Mouse (Mus musculus) brown adipose tissue, adult 24 weeks (tissue): ENCODE results near the gene Etnk1. TPM values are rescaled to one million over a fixed set of nuclear protein-coding genes. Genes with fewer than 3 reads are reported as not detected.
"Not testable (repeated sequence)": the region's sequence is repeated elsewhere in the genome, so short reads cannot be mapped to it uniquely, and the experiment has no call there.

Source experiments
- H3K27ac ChIP-seq: fragments of 200-500 bp; replicated peaks from 2 replicates; pipeline ENCODE4 v1.5.1; 2012; ENCODE audit warnings: low read depth, mild to moderate bottlenecking, low read length
- H3K4me1 ChIP-seq: fragments of 200-500 bp; 2 replicates; pipeline ENCODE4 v1.6.1; 2012; ENCODE audit warnings: low read length, mixed read lengths; ENCODE audit not compliant: control insufficient read depth, insufficient read depth, insufficient read length
- H3K4me3 ChIP-seq: fragments of 200-500 bp; 2 replicates; pipeline ENCODE4 v1.5.1; 2012; ENCODE audit warnings: low read depth, mild to moderate bottlenecking, low read length, moderate library complexity; ENCODE audit not compliant: insufficient read depth
- polyA plus RNA-seq: library from polyadenylated mRNA; stranded (reverse); fragments of >200 nt; gene quantifications from 2 replicates; pipeline ENCODE4 v1.2.4, GENCODE M21; 2012; ENCODE audit not compliant: missing spikeins, insufficient read depth, insufficient read length

The Etnk1 gene
- polyA plus RNA-seq, 1 experiment: 23.8 TPM

DNA sequence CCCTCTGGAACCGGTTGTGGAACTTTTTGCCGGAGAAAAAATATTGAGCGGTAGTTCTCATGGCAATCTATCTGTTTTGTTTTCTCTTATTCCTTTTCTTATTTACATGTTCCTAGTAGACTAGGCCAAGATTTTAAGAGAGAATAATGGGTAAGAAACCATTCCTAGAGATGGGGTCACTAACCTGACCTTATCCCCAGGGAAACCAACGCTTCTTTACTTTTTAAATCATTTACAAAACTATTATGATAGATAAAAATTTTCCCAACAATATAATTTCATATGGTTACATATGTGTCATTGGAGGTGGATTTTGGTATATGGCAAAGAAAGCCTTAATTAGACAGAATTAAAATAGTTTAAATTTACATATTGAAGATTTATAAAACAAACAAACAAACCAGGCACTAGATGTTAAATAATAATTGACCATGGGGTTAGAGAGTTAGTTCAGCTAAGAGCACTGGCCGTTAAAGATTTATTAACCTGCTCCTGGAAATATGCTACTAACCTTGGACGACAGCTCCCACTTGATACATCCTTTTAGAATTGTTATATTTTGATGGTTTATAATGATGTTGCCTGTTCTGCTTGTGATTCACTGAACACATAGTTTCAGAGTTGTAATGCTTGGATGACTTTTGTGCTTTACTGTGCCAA lies 6.3 kb upstream of the Etnk1 start:
- H3K27ac ChIP-seq: no peak overlapping the region

DNA sequence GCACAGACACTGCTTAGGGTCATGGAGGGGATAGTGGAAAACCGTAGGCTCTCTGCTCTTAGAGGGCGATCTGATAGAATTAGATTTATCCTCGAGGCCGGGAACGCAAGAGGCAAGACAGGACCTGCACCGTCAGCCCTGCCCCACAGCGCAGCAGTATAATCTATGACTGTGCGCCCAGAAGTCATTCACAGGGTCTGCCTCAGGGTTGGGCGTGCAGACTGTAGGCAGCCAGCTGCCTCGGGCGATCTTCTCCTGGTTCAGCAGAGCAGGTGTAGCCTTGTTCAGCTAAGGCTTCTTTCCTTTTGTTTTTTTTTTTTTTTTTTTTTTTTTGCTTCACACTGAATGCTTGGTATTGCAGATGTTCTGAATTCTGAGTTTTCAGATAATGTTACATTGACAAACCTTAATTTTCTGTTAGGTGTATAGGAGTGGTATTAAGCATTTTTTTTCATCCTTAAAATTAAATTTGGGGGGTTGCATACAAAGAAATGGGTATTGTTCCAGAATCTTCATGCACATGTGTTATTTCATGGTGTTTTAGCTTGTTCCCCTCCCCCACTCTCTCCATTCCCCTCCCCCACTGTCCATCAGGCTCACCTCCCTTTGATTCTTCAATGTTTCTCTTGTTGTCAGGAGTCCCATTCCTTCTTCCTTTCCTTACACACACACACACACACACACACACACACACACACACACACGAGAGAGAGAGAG lies 4.7 kb upstream of the Etnk1 start:
- Histone ChIP-seq H3K4me3 (no peak overlapping the region), H3K4me1 (no peaks in the 10 kb centered on the region)

More for the DNA sequence above, 6.3 kb upstream of the Etnk1 start:
- no peak overlapping the region for H3K4me3 ChIP-seq
- no peaks in the 10 kb centered on the region for H3K4me1 ChIP-seq

DNA sequence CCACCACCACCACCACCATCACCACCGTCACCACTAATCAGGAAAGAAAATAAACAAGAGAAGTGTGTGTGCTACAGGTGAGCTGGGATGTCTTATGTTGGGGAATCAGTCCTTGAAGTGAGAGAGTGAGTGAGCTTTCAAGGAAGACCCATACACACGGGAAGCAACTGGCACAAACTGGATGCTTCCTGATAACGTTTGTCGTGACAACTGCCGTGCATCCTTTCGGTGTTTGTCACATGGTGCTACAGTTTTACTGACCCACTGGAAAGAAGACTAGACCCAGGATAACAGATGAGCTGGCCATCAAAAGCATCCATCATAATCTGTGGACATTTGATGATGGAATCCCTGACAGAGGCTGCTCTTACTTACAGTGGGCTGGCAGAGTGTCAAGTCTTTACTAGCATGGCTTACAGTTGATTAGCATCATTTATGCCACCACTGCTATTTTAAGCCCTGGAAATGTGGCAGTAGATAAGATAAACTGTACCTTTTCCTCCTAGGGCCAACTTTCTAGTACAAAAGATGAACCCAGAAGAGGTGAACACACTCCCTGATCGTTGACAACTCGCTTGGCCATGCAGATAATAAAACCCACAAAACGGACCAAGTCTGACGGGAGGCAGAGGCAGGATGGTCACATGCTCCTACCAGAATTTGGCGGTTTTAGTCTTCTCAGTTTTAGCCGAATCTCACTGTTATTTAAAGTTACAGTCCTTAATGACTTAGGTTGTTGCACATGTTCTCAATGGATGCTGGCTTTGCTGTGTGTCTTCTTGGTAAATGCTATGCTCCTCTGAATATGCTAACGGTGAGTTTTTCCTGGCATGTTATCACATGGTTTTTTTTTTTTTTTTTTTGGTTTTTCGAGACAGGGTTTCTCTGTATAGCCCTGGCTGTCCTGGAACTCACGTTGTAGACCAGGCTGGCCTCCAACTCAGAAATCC lies 2.8 kb upstream of the Etnk1 start:
- H3K4me3 ChIP-seq: no peak overlapping the region
- peaks cover 5% of the 10 kb centered on the region; the same call in 1 of the 2 replicates for H3K4me1 ChIP-seq

More for the DNA sequence above, 4.7 kb upstream of the Etnk1 start:
- no peak overlapping the region for H3K27ac ChIP-seq

DNA sequence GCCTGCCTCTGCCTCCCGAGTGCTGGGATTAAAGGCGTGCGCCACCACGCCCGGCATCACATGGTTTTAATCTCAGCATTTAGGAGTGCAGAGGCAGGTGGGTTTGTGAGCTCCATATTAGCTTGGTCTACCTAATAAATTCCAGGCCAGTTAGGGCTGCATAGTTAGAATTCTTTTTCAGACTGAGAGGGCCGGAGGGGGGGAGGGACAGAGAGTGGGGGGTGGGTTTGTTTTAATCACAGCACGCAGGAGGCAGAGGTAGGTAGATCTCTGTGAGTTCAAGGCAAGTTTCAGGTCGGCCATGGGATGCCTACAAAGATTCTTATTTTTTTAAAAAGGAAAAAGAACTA lies 2.1 kb upstream of the Etnk1 start:
- Histone ChIP-seq H3K27ac (no peak overlapping the region), H3K4me1 (peaks cover 6% of the 10 kb centered on the region; the same call in 1 of the 2 replicates), H3K4me3 (no peak overlapping the region)

More for the DNA sequence above, 2.8 kb upstream of the Etnk1 start:
- H3K27ac ChIP-seq: no peak overlapping the region

DNA sequence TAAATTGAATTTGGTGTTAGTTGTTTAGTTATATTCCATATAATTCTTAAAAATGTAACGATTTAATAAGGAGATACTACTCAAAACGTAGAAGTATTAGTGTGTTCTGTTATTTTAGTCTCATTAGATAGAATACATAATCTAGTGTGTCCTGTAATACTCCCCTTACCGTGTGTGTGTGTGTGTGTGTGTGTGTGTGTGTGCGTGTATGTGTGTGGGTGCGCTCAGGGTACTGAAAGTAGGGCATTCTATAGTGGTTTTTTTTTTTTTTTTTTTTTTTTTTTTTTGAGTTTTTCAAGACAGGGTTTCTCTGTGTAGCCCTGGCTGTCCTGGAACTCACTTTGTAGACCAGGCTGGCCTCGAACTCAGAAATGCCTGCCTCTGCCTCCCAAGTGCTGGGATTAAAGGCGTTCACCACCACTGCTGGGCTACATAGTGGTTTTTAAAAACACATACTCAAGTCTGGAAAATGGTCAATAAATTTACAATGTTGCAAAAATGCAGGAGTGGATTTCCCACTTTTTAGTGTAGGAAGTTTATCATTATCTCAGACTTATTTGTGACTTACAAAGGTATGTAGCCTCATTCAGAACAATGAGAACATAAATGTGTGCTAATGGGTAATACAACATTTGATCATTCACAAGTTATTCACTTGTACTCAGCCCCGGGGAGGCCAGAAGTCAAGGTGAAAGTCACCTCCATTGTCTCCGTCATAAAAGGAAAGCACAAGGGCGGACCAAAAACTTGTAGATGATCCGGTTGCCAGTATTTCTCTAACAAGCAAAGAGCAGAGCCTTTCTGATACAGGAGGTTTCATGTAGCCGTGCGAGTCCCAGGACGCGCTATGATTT lies 1.4 kb upstream of the Etnk1 start:
- Histone ChIP-seq H3K27ac (peak overlapping the region; percentile 79; the same call in 1 of the 2 replicates), H3K4me1 (peaks cover 11% of the 10 kb centered on the region; the same call in 1 of the 2 replicates), H3K4me3 (peak overlapping the region; percentile 57; the same call in 1 of the 2 replicates)

DNA sequence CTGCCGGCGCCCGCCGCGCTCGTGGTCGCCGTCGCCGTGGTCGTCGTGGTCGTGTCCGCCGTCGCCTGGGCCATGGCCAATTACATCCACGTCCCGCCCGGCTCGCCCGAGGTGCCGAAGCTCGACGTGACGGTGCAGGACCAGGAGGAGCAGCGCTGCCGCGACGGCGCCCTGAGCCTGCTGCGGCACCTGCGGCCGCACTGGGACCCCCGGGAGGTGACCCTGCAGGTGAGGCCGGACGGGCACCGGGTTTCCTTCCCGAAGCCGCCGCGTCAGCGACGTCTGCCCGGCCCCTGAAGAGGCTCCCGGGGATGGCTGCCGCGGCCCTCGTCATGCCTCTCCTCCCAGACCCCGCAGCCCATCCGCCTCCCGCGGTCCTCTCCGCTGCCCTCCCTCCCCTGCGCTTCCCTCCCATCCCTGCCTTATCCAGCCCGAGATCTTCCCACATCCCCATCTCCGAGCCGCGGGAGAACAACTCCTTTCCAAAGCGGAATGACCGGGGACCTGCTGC lies 443 bp downstream of the Etnk1 start:
- Histone ChIP-seq H3K4me1 (peaks cover 21% of the 10 kb centered on the region; the same call in 1 of the 2 replicates), H3K27ac (peak overlapping the region; percentile 71), H3K4me3 (peak overlapping the region; percentile 86)

DNA sequence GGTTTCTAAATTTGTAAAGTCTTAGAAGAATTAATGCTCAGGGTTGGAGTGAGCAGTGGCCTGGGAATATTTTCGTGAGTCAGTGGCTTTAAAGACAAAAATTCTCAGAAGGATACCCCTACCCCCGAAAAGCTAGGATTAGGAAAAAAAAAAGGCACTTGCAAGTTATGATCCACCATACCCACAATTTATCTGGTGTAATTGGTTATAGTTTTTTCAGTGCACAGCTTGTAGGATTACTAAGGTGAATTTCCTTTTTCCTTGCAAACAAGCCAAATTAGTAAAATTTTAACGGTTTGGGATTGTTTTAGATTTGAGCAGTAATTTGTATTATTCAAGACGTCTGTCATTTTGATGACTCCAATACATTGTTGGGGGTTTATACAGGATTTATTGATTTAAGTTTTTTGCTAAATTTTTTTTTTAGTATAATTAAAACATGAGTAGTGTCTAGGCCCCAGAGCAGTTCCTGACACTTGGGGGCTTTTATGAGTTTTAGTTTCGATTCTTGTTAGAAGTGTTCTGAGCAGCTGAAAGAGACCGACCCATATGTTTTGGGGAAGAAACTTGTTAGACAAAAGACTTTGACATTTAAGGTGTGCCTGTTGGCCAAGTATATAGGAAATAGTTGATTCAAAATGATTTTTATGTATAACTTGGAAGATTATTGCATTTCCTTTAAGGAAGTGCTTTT lies 1.1 kb downstream of the Etnk1 start:
- peak overlapping the region; percentile 71; the same call in 1 of the 2 replicates for H3K27ac ChIP-seq
- H3K4me3 ChIP-seq: peak overlapping the region; percentile 86
- H3K4me1 ChIP-seq: peaks cover 21% of the 10 kb centered on the region; the same call in 1 of the 2 replicates

DNA sequence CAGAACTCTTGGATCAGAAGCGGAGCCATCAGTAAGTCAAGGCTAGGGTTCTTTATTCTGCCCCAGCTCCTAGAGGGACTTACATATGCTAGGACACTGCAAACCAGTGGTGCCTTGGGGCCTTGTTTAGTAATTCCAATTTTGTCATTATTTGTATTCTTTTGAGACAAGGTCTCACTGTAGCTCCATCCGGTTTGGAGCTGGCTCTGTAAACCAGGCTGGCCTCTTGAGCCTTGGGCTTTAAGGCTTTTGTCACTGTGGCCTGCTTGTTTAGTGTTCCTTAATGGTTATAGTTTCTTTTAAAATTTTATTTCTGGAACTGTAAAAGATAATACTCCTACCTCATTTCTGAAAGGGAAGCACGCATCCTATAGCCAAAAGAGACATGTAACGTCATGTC lies 2.4 kb downstream of the Etnk1 start:
- H3K27ac ChIP-seq: peak overlapping the region; percentile 2; the same call in 1 of the 2 replicates
- H3K4me3 ChIP-seq: no peak overlapping the region
- peaks cover 21% of the 10 kb centered on the region for H3K4me1 ChIP-seq

DNA sequence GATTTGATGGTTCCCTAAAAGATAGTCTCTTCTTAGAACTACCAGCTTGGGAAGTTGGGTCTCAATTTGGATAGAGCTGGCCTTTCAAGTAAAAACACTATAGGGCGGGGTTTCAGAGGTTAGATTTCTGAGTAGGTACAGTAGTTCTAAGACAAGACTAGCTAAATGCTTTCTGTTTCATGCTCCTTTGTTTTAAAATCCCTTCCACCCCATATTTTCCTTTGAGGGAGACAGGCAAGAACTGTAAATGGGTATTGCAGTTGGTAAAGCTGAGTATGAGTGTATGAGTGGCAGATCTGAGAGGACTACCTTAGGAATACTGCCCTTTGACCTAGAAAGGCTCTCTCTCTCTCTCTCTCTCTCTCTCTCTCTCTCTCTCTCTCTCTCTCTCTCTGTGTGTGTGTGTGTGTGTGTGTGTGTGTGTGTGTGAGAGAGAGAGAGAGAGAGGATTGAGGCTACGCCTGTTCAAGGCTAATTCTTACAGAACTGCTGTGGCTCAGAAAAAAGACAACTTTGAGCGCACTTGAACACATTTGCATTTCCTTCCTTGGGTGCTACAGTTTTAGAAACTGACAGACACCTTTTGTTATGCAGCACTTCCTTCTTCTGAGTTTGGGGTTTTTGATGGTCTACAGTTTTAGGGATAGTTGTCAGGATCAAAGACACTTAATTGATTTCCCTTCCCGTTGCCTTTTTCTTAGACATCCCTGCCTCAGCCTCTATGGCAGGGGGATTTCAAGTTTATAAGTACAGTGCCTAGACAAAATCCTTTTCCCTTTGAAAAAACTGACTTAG lies 3.3 kb downstream of the Etnk1 start:
- Histone ChIP-seq H3K27ac (peak overlapping the region; percentile 69), H3K4me1 (peaks cover 21% of the 10 kb centered on the region)

DNA sequence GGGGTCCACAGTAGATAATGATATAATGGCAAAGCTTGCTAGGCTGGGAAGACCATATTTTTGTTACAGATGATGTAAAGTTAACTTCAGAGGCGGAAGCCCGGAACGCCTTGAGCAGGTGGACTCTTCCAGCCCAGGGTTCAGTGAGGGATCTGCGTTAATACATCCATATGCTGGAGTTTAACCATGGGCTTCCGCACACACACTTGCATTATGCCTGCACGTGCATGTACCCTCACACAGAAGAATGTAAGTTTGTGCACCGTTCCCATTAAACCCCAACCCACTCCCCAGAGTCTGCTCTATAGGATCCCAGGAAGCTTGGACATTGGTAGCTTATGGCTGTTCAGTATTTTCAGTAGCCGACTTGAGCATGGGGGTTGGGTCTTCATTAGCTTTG lies 4.0 kb downstream of the Etnk1 start:
- Histone ChIP-seq H3K4me1 (peaks cover 21% of the 10 kb centered on the region), H3K27ac (no peak overlapping the region), H3K4me3 (no peak overlapping the region)

More for the DNA sequence above, 3.3 kb downstream of the Etnk1 start:
- H3K4me3 ChIP-seq: no peak overlapping the region

DNA sequence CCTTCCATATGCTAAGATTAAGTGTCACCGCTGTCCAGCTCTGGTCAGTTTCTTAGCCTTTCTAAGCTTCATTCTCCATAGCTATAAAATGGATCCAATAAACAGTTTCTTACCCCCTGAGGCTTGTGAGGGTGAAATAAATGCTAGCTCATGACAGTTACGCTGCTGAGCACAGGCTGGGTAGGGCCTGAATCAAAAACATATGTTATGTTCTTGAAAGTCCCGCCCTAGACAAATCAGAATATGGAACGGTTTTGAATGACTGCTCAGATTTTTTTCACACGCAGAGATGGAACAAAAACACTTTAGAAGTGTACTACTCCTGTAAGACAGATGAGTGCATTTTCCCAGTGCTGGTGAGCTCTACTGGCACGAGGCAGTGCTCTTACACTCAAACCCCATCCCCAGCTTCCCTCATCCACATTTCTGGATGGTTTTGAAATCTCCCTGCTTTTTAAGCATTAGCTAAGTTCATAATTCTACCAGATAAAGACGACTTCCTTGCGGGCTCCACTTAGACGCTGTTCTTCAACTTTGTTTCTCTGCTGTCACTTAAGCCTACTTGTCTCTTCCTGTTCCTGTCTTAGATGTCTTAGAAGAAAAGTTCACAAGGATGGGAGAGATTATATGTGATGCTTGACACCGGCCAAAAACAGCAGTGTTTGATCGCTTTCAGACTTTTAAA lies 4.9 kb downstream of the Etnk1 start:
- Histone ChIP-seq H3K4me1 (peaks cover 21% of the 10 kb centered on the region), H3K27ac (0 out of 2 replicates have a peak overlapping the region, but pooled peaks have one; percentile 4), H3K4me3 (no peak overlapping the region)

DNA sequence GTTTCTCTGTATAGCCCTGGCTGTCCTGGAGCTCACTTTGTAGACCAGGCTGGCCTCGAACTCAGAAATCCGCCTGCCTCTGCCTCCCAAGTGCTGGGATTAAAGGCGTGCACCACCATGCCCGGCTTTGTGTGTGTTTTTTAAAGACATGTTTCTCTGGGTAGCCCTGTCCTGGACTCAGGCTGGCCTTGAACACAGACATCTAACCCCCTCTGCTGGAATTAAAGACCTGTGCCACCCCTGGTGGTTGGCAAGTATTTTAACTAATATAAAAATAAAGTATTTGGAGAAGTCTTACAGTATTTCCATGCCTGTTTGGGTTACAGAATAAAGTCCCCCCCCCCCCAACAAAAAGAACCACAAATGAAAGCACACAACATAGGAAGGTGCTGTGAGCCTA lies 5.7 kb downstream of the Etnk1 start:
- H3K4me1 ChIP-seq: peaks cover 21% of the 10 kb centered on the region
- H3K4me3 ChIP-seq, H3K27ac ChIP-seq: not testable (repeated sequence)
